Mouse (Mus musculus) heart, embryonic 16.5 days (tissue): Measurements from ENCODE around the gene Stox1. TPM values are rescaled to one million over a fixed set of nuclear protein-coding genes. Genes with fewer than 3 reads are reported as not detected.
A peak's percentile ranks its signal among the peaks of the same experiment; 100 is the strongest.

ENCODE experiments used
- ATAC-seq: fragments of 200-750 bp; cut with Nextera tagmentation; replicated peaks from 2 replicates; pipeline ENCODE4 v1.8.0; 2017; ENCODE audit warnings: moderate number of reproducible peaks; ENCODE audit not compliant: insufficient read depth, low FRiP score; ENCODE audit errors: extremely low read depth
- H3K27ac ChIP-seq: fragments of 300-500 bp; sonication (generic); 2 replicates; pipeline ENCODE4 v1.5.1; 2014; ENCODE audit warnings: mild to moderate bottlenecking, low read length, control low read depth, moderate library complexity
- H3K27me3 ChIP-seq: fragments of 300-500 bp; sonication (generic); 2 replicates; pipeline ENCODE4 v1.6.1; 2014; ENCODE audit warnings: low read length, mixed read lengths; ENCODE audit not compliant: control insufficient read depth, insufficient read depth
- H3K36me3 ChIP-seq: fragments of 300-500 bp; sonication (generic); 2 replicates; pipeline ENCODE4 v1.6.1; 2014; ENCODE audit not compliant: control insufficient read depth, insufficient read depth
- H3K4me1 ChIP-seq: fragments of 300-500 bp; sonication (generic); 2 replicates; pipeline ENCODE4 v1.6.1; 2014; ENCODE audit warnings: low read length, mixed read lengths; ENCODE audit not compliant: control insufficient read depth, insufficient read depth
- H3K4me2 ChIP-seq: fragments of 300-500 bp; sonication (generic); 2 replicates; pipeline ENCODE4 v1.6.1; 2014; ENCODE audit warnings: low read depth, mild to moderate bottlenecking, control low read depth, low read length
- H3K4me3 ChIP-seq: fragments of 300-500 bp; sonication (generic); 2 replicates; pipeline ENCODE4 v1.5.1; 2014; ENCODE audit warnings: mild to moderate bottlenecking, control low read depth, low read length
- H3K9ac ChIP-seq: fragments of 300-500 bp; sonication (generic); 2 replicates; pipeline ENCODE4 v1.6.1; 2014; ENCODE audit warnings: low read length, control low read depth
- H3K9me3 ChIP-seq: fragments of 300-500 bp; sonication (generic); replicated peaks from 2 replicates; pipeline ENCODE4 v1.6.1; 2016; ENCODE audit warnings: low read length; ENCODE audit not compliant: control insufficient read depth
- WGBS: fragments of 180-500 bp; shearing (Covaris S2); extraction: QIAGEN DNeasy Blood & Tissue Kit; methylation state at CpG from one replicate; pipeline ENCODE4 v1.1.7; 2014; 5-methylcytosine and 5-hydroxymethylcytosine counted together
- polyA plus RNA-seq: library from polyadenylated mRNA; unstranded; fragments of >200 nt; fragmentation: Nextera tagmentation; extraction: Ambion mirVana; gene quantifications from 2 replicates; pipeline ENCODE4 v1.2.1, GENCODE M21; 2015

The Stox1 gene
- polyA plus RNA-seq, 1 experiment from 2014 or later = 1.5 TPM

DNA sequence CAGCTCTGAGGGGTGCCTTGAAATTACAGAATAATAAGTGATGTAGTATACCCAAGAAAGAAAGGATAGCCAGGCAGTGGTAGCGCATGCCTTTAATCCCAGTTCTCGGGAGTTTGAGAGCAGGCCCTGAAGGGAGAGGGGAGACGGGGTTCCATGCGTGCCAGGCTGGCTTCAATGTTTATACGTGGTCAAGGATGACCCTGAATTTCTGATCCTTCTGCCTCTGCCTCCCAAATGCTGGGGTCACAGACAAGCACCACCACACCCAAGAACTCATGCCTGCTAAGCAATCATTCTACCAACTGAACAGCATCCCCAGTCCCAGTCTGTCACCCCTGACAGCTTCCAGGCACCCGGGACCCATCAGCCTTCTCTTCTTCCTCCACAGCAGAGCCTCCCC, 49.7 kb downstream of the Stox1 start:
- H3K27me3 ChIP-seq = no peaks in the 10 kb centered on the region
- H3K9me3 ChIP-seq = peaks cover 7% of the 10 kb centered on the region
- no peaks in the 10 kb centered on the region for H3K4me1 ChIP-seq
- WGBS = 86% methylated on average over 6 of the region's 6 CpGs
- ATAC-seq = no peak
- no peak overlapping the region for H3K4me2 ChIP-seq
- no peak overlapping the region for H3K9ac ChIP-seq
- 0 out of 2 replicates have a peak, but pooled peaks cover 4% of the 10 kb centered on the region for H3K36me3 ChIP-seq
- no peak overlapping the region for H3K4me3 ChIP-seq
- H3K27ac ChIP-seq = no peak overlapping the region

- no peak overlapping the region for H3K4me2 ChIP-seq
- no peaks in the 10 kb centered on the region for H3K36me3 ChIP-seq
- no peaks in the 10 kb centered on the region for H3K9me3 ChIP-seq
- ATAC-seq = no peak
- no peaks in the 10 kb centered on the region for H3K4me1 ChIP-seq
- no peaks in the 10 kb centered on the region for H3K27me3 ChIP-seq
- H3K4me3 ChIP-seq = no peak overlapping the region
- H3K27ac ChIP-seq = no peak overlapping the region
- H3K9ac ChIP-seq = no peak overlapping the region
- WGBS = 88% methylated on average over 2 of the region's 2 CpGs
Observed at GRCm38 (mm10) chr10:62672359-62672758, 53.6 kb downstream of the Stox1 start.

DNA sequence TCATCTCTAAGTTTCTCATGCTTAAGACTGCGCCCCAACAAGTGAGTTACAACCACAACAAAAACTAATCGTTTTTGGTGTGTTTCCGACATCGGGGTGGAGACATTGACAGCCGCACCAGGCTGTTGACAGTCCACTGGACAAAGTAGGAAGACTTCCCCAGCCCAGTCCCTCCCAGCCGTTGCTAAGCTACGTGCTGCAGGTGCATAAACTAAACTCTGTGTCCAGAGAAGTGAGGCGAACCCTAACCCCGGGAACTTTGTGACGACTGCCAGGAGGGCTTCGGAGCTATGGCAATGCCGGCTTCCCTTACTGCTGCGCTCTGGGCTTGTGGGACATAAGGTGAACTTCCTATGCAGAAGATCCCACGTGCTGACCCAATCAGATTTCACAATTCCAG, 56.7 kb downstream of the Stox1 start:
- WGBS = 66% methylated on average over 14 of the region's 14 CpGs
- Histone ChIP-seq H3K9me3 (no peaks in the 10 kb centered on the region), H3K4me2 (no peak overlapping the region), H3K36me3 (no peaks in the 10 kb centered on the region), H3K4me3 (no peak overlapping the region), H3K27ac (no peak overlapping the region), H3K27me3 (no peaks in the 10 kb centered on the region), H3K9ac (no peak overlapping the region), H3K4me1 (peaks cover 4% of the 10 kb centered on the region)
- no peak for ATAC-seq

DNA sequence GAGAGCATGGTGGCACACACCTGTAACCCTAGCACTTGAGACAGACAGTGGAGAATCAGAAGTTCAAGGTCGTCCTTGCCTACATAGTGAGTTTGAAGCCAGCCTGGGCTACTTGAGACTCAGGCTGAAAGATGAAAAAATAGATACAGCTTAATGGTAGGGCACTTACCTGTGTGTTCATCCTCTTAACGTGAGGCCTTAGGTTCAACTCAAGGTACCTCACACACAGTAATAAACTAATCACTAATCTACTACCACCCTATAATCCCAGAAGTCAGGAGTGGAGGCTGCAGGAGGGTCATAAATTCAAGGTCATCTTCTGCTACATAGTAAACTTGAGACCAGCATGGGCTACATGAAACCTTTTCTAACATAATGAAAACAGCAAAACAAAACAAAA, 57.5 kb downstream of the Stox1 start:
- 72% methylated on average over 2 of the region's 2 CpGs for whole genome bisulfite sequencing
- Histone ChIP-seq H3K4me1 (peaks cover 4% of the 10 kb centered on the region), H3K4me3 (no peak overlapping the region), H3K27ac (no peak overlapping the region), H3K9me3 (no peaks in the 10 kb centered on the region), H3K4me2 (no peak overlapping the region), H3K36me3 (no peaks in the 10 kb centered on the region), H3K9ac (no peak overlapping the region), H3K27me3 (no peaks in the 10 kb centered on the region)
- no peak for ATAC-seq

GRCm38 (mm10) chr10:62668043-62668442, 57.9 kb downstream of the Stox1 start:
- Histone ChIP-seq H3K27me3 (no peaks in the 10 kb centered on the region), H3K9me3 (no peaks in the 10 kb centered on the region), H3K9ac (no peak overlapping the region), H3K27ac (no peak overlapping the region), H3K4me2 (no peak overlapping the region), H3K36me3 (no peaks in the 10 kb centered on the region), H3K4me1 (peaks cover 4% of the 10 kb centered on the region), H3K4me3 (no peak overlapping the region)
- ATAC-seq = no peak
- WGBS = 37% methylated on average over 5 of the region's 5 CpGs

GRCm38 (mm10) chr10:62664963-62665590, 60.9 kb downstream of the Stox1 start:
- Histone ChIP-seq H3K36me3 (no peaks in the 10 kb centered on the region), H3K27ac (peak overlapping the region; percentile 47), H3K4me1 (peaks cover 4% of the 10 kb centered on the region), H3K9ac (peak overlapping the region; percentile 48), H3K4me3 (peak overlapping the region; percentile 29), H3K4me2 (peak overlapping the region; percentile 56), H3K27me3 (no peaks in the 10 kb centered on the region), H3K9me3 (no peaks in the 10 kb centered on the region)
- 35% methylated on average over 27 of the region's 27 CpGs for WGBS
- peak; percentile 51; the same call in 1 of the 2 replicates for ATAC-seq

DNA sequence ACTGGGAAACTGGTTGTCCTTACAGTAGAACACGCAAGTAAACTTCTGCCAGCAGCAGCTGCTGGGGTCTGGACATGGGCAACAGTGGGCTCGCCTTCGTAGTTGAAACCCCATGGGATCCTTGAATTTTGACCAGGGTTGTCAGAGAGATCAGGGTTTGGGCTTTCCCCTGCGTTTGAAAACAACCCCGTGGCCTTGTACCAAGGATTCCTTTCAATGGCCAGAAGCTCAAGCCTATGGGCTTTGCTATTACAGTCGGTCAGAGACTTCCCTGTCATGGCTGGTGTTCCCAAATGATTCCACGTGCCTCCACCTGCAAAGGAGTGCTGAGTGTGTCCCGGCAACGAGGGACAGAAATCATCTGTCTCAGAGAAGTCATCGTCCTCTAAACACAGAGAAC, 61.8 kb downstream of the Stox1 start:
- H3K4me2 ChIP-seq = no peak overlapping the region

GRCm38 (mm10) chr10:62656711-62657110, 69.2 kb downstream of the Stox1 start:
- Histone ChIP-seq H3K9ac (no peak overlapping the region), H3K36me3 (no peaks in the 10 kb centered on the region), H3K27me3 (no peaks in the 10 kb centered on the region), H3K4me3 (no peak overlapping the region), H3K4me2 (no peak overlapping the region), H3K9me3 (no peaks in the 10 kb centered on the region), H3K27ac (no peak overlapping the region), H3K4me1 (no peaks in the 10 kb centered on the region)
- ATAC-seq = no peak
- 73% methylated on average over 6 of the region's 7 CpGs for WGBS

More for the DNA sequence above, 61.8 kb downstream of the Stox1 start:
- H3K27ac ChIP-seq = peak overlapping the region; percentile 47
- H3K4me3 ChIP-seq = no peak overlapping the region
- no peaks in the 10 kb centered on the region for H3K36me3 ChIP-seq
- no peaks in the 10 kb centered on the region for H3K27me3 ChIP-seq
- no peaks in the 10 kb centered on the region for H3K9me3 ChIP-seq
- no peak overlapping the region for H3K9ac ChIP-seq
- 82% methylated on average over 10 of the region's 10 CpGs for WGBS
- no peak for ATAC-seq
- peaks cover 4% of the 10 kb centered on the region for H3K4me1 ChIP-seq

DNA sequence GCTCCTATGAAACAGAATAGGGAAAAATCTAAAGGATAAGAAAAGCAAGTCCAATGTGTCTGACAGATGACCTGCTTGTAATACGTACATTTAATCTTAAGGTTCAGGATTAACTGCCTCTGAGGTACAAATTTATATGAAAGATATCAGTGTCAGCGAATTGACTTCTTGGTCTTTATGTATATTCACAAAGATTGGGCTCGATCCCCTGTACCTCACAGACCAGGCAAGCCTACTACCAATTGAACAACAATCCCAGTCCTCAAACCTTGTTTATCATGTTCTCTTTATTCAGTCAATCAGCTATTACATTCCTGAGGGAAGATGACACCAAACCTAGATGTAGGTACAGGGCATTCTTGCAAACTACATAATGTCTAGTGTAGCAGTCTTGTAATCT, 74.0 kb downstream of the Stox1 start:
- Histone ChIP-seq H3K9ac (peak overlapping the region; percentile 74), H3K9me3 (no peaks in the 10 kb centered on the region), H3K4me1 (peaks cover 8% of the 10 kb centered on the region), H3K36me3 (no peaks in the 10 kb centered on the region), H3K27me3 (no peaks in the 10 kb centered on the region), H3K4me2 (peak overlapping the region; percentile 77), H3K27ac (peak overlapping the region; percentile 94), H3K4me3 (peak overlapping the region; percentile 94)
- ATAC-seq = no peak
- WGBS = 19% methylated on average over 3 of the region's 3 CpGs
